Mouse (Mus musculus): Measurements from ENCODE around the gene Polr3f. TPM values are rescaled to one million over a fixed set of nuclear protein-coding genes. Genes with fewer than 3 reads are reported as not detected.

The Polr3f gene
- total RNA-seq, 2 experiments from 2014 or later, result 21.1 to 27.7 TPM

DNA sequence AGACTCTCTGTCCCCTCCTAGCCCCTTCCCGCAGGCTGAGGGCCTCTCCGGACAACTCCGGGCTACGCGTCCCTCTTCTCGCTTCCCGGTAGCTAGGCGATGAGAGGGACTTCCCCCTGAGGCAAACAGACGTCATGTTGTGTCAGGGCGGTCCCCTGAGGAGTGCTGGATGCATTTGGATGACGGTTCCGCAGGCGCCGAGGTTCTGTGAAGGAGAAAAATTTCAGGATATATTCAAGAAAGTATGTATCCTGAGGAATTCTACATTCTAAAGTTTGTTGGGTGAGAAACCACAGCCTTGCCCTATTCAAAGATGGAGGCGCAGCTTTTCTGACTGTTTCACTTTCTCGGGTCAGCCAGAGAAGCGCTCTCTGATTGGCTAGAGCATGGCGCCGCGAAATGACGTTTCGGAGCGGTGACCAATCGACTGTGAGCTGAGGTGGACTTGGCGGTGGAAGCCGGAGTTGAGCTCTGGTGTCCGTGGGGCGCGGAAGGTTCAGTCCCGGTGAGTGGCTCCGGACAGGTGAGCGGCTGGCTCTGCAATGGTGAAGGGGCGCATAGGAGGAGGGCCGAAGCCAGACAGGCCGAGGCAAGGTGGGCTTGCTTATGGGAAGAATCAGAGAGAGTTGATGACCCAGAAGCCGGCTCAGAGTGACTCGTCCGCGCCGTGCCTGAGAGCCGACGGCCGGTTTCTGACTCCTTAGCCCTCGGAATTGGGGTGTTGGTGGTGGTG is 28.5 kb downstream of the Polr3f start, which contains the start of gene Sec23b:
TSS of gene Sec23b (plus strand) at position 410 of the 733 bp plus-strand sequence.
- intact Hi-C loops (cut with DNase I), result loop anchor here (2.0 kb wide), 1 partner anchor 29 kb away; the partner anchor contains the start of genes Dzank1 and Polr3f
- peak; percentile 97 to 98 for DNase-seq (ENCODE audit: low spot score in 2 of 2)

DNA sequence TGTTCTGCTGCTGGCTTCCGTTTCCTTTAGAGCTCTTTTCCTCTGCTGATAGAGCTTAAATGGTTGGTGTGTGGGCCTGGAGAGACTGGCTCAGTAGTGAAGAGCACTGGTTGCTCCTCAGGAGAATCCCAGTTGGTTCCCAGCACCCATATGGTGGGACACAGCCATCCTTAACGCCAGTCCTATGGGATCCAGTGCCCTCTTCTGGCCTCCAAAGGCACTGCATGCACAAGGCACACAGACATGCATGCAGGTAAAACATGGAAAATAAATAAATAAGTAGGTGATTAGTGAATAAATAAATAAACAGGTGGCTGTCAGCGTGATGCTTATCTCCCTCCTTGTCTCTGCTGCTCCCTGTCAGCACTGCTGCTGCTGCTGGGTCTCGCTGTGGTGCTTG is 61.2 kb downstream of the Polr3f start:
- DNase-seq (ENCODE audit: low spot score in 2 of 2), result no peak
- intact Hi-C loops (cut with DNase I), result no loop called here

Other genes starting within 250 kb of the Polr3f start
- gene Ovol2, start 195.6 kb upstream of the Polr3f start, total RNA-seq (2021), result 10 to 100 TPM in 1 of 2 experiments, 1 to 10 TPM in 1; 6.9 to 10.8 TPM
- 10 to 100 TPM; 35.6 to 39.5 TPM for gene Kat14, start 158.7 kb upstream of the Polr3f start, total RNA-seq (2021)
- gene Pet117, start 158.7 kb upstream of the Polr3f start, total RNA-seq (2021), result 1 to 10 TPM; 7.3 to 8.1 TPM
- gene Dzank1, start 304 bp upstream of the Polr3f start, total RNA-seq (2021), result 100 to 1,000 TPM; 150 to 152 TPM
- 10 to 100 TPM; 29.2 to 30.0 TPM for gene Rbbp9, start 23.2 kb downstream of the Polr3f start, total RNA-seq (2021)
- gene Sec23b, start 28.5 kb downstream of the Polr3f start, total RNA-seq (2021), result 10 to 100 TPM; 44.7 to 46.3 TPM
- 10 to 100 TPM; 45.1 to 54.0 TPM for gene Smim26, start 66.3 kb downstream of the Polr3f start, total RNA-seq (2021)
- 10 to 100 TPM; 57.8 to 70.1 TPM for gene Dtd1, start 72.2 kb downstream of the Polr3f start, total RNA-seq (2021)

Measured in left cerebral cortex, postnatal 36 days (tissue).